Mouse (Mus musculus) MN1 (cell line): ENCODE results near the gene Syn3.

ENCODE experiments used
- DNase-seq: peaks from one replicate; pipeline ENCODE4 v3.0.0-alpha.2; 2016; ENCODE audit warnings: low spot score

Syn3 gene

GRCm38 (mm10) chr10:86368811-86369210, 129.9 kb downstream of the Syn3 start:
- no peak for DNase-seq

DNA sequence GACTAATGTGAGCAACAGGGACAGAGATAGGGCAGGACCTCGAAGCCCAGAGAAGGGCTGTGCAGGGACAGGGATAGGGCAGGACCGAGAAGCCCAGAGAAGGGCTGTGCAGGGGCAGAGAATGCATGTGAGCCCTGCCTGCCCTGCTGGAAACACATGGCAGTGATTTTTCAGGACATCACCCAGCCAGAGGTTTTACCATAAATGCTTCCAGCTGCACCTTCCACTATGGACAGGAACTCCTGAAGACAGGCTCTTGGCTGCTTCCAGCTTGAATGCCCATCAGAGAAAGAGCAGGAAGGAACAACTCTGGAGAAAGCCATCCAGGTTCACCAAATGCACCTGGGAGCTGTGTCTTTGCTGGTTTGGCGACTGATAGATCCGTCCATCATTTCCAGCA, 131.3 kb downstream of the Syn3 start:
- DNase-seq, result no peak

DNA sequence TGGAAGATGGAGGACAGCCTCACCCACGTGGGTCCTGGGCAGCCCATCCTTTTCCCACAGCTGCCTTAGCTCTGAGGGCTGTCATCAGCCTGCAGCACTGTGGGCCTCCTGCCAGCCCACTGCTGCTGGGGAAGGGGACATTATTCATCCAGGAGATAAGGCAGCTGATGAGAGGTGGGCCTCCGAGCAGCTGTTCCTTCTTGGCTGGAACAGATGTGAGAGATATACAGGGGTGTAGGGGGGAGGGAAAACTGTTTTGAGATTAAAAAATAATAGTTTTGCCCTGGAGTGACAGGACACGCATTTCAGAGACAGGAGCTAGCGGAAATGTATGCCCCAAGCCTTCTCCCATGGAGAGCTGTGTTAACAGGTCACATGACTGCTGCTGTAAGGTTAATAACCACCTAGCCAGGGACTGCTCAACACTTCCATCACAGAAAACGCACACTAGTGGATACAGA, 133.0 kb downstream of the Syn3 start:
- DNase-seq, result peak; percentile 35

DNA sequence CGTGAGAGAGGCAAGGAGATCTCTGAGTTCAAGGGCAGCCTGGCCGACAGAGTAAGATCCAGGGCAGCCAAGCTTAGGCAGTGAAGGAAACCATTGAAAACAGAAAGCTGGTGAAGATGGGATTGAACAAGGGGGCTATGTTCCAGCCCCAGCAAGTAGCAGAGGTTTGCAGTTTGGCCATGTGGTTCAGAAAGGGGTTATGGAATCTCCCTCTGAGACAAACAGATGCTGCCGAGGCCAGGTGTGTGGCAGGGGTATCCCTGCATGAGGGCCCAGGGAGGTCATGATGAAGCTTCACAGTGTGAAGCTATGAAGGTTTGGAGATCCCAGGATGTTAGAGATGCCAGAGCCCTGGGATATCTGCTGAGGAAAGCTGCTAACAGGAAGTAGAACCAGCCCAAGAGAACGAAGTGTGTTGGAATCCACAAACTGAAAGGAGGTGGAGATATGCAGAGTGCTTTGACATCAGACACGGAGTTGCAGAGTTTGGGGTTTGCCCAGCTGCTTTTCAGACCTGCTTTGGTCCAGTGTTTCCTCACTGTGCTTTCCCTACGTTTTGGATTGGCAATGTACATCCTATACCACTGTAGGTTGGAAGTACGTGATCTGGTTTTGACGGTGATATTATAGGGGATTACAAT, 134.9 kb downstream of the Syn3 start:
- DNase-seq, result no peak

DNA sequence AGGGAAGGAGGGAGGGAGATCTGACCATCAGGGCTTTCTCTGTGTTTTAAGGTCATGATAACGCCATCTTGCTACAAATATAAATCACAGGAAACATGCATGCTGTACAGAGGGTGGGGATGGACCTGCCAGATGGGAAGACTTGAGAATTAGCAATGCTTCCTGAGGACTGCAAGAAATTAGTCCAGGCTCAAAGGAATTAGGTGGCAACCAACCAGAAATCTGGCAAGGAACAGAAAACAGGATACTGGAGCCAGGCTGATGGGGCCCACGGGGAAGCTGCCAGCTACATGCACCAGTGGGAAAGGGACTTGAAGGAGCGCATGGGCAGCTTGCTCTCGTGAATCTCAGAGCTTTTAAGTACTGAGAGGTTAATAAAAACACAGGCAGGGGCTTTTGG, 139.0 kb downstream of the Syn3 start:
- peak; percentile 75 for DNase-seq

DNA sequence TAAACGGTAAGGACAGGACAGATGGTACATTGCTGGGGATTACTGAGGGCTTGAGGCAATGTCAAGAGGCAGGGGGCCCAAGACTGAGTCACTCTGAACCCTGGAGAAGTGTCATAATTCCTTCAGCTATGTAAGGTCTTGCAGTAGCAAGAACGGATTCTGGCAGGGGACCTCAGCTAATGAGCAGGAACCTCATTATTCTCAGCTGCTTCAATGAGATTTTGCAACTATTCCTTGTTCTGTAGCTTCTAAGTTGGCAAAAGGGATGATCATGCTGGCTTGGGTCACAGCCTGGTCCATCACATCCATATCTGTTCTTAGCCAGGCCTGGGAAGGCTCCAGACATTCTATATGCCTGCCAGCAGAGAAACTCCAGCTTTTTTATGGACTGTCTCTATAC, 139.5 kb downstream of the Syn3 start:
- no peak for DNase-seq

DNA sequence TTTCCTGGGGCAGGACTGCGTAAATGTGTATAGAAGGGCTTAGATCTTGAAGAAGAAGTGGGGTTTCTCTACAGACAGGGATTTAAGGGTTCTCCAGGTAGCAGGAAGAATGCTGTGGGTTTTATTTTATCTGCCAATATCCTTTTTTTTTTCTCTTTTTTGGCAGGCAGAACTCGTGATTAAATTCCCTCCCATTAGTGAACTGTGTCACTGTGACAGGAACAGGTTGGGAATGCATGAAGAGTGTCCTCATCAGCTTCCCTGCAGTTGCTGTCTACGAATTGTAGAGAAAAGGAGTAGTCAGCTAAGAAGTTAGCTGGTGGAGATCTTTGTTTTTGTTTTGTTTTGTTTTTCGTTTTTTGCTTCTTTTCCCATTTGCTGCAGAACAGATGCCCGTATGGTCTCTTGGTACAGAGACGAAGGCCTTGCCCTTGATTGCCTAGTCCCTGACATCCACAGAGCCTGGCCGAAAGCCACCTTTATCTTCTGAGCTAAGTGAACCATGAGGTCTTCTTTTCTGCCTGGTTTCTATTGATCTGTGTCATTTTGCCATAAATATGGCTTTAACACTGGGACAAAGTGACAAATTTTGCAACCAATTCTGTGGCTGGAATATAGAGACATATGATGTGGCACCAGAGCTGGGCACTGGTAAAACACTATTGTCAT, 140.3 kb downstream of the Syn3 start:
- DNase-seq, result no peak

DNA sequence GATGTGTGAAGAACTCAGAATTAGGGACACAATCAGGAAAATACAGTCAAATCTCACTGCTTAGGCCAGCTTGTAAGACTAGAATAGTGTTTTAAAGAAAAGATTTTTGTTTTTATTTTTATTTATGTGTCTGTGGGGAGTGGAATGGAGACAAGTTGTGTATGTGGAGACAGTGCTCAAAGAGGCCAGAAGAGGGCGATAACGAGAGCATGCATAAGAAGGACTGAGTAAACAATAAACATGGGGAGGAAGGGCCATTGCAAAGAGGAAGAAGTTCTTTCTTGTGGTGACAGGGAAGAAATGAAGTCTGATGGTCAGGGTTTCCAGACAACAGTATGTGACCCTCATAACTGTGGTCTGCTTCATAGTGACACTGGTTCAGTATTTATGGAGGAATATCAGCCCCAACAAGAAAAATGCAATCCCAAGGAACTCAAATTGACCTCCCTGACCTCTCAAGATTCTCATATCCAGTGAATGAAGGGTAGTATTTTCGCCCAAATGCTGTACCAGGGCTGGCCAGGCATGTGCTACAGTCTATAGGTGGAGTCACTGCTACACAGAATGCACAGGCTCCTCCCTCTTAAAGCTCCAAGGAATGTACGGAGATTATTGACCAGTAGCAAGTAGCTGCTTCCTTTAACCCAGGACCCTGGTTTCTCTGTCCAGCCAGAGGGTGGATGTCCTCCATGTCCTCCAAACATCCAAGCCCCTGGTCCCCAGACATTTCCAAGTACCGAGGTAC, 141.7 kb downstream of the Syn3 start:
- DNase-seq, result no peak

DNA sequence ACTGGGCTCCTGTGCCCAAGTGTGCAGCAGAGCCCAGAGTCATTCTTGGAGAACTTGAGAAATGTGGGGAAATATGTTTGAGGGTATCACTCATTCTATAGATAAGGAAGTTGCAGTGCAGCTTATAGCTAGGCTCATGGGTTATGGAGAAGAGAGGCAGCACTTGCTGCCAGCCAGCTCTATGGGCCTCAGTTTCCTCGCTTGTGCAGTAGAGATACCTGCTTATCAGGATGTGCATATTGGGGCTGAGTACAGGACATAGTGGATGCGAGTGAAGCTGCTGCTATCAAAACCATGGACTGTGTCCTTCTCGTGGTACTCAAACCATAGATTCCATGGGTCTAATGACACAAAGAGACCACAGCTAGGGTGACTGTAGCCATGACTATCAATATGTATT, 146.2 kb downstream of the Syn3 start:
- DNase-seq, result no peak

DNA sequence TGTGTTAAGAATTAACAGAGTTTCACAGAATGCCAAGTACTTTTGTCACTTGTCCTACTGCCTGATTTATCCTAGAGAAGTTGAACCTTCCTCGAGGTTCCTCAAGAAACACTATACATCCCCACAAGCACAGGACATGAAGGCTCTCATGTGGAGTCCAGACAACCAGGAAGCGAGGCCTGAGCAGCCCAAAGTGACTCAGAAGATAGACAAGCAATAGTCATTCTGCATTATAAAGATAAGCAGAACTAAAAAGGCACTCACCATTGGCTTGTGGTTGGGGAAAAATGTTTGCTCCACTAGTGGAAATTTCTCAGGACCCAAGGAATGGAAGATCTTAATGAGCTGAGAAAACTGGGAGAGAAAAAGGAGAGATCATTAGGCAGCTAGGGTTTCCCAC, 147.4 kb downstream of the Syn3 start:
- no peak for DNase-seq

- DNase-seq, result no peak
Observed at GRCm38 (mm10) chr10:86346235-86346840, 152.4 kb downstream of the Syn3 start.

GRCm38 (mm10) chr10:86345645-86346044, 153.1 kb downstream of the Syn3 start:
- DNase-seq, result no peak

DNA sequence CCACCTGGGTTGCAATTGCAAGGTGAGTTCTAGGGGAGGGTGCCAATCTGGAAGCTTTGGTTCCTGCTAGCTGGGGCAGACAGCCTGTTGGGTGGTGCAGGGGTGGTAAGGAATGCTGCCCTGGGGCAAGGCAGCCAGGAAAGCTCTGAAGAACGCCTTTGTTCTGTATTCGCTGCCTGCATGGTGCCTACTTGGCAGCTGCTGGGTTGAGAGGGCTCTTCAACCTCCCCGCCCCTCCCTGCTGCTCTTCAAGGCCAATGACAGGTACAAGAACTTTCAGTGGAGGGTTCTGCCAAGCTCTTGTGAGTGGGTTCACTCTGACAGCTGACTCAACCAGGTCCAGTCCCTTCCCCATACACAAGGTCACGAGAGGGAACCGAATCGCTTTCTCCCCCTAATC, 154.0 kb downstream of the Syn3 start:
- DNase-seq, result no peak

DNA sequence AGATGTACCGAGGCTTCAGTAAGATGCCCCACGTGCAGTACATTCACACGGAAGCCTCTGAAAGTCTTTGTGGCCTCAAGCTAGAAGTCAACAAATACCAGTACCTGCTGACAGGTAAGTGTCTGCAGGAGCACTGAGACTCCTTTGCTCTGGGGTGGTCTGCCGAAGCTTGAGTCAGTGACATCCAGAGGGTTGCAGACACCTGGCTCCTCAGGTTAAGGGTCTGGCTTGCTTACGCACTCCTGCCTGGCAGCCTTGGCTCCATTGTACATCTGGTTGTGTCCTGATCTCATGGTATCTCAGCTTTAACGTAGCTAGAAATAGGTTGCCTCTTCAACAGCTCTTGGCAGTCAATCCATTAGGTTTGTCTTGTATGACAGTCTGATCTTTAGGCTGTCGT, 154.8 kb downstream of the Syn3 start:
- DNase-seq, result no peak

DNA sequence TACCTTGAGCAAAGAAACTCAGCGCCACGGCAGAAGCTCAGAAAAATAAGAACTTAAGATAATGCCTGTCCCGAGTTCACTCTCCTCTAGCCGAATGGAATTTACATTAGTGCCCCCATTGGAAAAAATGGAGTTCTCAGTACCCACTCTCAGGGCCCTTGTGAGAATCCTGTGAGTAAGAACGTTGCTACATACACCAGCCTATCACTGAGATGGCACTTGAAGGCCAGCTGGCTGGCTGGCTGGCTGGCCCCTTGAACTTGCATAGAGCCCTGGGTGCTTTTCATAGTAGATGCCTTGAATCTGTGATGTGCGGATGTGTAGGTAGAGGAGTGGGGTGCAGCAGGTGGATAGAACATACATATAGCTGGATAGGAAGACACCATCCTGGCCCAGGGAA, 155.3 kb downstream of the Syn3 start:
- DNase-seq, result no peak

DNA sequence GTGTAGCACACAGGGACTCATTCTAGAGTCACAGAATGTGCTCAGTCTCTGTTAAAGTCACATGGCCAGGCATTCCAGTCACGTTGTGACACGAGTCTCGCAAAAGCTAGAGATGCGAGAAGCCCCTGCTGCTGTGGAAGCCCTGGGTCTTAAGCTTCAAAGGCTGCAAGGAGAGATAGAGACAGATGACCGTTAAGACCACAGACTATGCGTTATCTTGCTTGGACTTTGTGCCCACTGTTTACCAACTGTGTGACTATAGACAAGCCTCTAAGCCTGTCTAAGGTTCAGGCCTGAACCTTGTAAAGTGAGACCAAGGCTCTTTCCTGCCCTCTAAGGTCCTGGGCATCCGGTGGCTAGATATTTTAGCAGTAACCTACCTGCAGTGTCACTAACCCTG, 156.0 kb downstream of the Syn3 start:
- DNase-seq, result no peak

DNA sequence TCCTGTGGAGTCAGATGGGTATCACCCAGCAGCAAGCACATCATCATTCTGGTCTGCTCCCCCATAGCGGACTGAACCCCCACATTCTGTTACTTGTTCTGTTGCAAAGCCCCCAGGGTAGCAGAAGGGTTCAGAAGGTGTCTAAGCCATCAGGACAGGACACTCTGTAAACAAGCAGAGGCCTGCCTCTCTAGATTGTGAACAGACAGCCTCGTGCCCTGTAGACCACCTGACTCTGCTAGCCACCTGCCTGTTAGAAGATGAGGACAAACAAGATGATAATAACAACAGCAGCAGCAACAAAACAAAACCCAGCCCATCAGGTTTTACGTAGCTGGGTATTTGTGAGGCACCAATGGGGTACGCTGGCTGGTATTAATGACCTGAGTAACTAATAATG, 156.5 kb downstream of the Syn3 start:
- no peak for DNase-seq

GRCm38 (mm10) chr10:86341589-86341988, 157.1 kb downstream of the Syn3 start:
- DNase-seq, result no peak

- no peak for DNase-seq
Observed at GRCm38 (mm10) chr10:86340991-86341527, 157.6 kb downstream of the Syn3 start.

DNA sequence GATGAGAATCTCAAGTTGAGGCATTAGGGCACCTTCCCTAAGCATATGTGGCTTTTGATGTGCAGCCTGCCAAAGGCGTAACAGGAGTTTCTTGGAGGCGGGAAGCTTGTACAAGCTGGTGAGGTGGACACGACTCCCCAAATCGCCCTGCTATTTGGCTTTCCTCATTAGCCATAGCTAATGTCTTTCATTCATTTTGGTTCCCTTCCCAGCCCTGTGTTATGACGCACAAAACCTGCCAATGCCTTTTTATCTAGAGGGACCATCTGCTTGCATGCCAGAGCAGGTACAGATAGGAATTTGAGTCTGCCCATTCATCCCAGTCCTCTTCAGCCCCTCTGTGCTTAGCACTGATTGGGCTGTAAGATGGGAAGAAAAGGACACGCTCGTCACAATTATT, 158.3 kb downstream of the Syn3 start:
- DNase-seq, result no peak

DNA sequence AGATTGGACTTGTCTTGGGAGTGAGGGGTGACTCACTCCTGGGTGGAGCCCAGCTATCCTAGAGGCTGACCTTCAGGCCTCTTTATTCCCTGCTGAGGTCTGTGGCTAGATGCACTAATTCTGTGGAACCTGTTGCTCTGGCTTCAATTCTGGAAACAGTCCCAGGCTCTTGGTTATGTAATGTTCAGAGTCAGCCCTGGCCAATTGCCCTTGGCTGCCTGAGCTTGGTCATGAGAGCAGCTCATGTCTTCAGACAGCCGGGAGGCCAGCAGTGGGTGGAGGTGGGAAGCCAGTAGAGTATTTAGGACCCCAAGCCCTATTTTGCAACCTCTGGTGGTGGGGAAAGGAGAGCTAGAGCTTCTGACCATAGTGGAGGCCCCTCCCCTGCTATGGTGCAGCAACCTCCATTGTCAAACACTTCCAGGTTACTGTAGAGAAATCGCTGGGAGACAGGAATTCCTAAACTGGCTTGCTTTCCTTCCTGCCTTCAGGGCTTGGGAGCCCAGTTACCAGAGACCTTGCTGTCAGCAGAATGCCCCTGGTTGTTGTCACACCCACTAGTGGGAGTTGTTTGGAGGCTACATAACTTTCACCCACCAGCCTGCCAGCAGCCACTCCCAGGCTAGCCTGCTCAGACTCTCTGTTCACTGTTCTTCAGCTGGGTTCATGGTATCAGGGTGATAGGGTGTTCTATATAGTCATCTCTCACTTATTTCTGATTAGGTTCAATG, 158.9 kb downstream of the Syn3 start:
- peak; percentile 83 for DNase-seq

DNA sequence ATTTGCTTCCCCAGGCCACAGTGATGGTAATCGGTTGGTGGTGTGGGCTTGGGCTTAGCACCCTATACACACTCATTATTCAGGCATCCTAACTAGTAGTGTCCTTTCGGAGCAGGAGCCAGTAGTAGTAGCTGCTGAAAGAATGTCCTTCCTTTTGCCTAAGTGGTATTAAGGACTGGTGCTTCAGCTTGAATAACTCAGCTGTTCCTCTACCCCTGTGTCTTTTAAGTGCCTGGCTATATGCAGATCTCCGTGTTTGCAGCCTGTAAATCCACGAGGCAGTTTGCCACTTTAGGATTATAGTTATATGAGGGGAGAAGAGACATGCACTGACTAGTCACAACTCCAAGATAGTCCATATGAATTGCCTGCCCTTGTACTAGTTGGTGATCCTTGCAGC, 159.6 kb downstream of the Syn3 start:
- no peak for DNase-seq
